Mouse (Mus musculus): ENCODE measurements at regions not wholly inside any gene's neighbourhood (a gene's known extent, or its start where the extent isn't known, plus 50 kb on each side); places are given as distances from the start of the nearest gene placed in this dataset.

DNA sequence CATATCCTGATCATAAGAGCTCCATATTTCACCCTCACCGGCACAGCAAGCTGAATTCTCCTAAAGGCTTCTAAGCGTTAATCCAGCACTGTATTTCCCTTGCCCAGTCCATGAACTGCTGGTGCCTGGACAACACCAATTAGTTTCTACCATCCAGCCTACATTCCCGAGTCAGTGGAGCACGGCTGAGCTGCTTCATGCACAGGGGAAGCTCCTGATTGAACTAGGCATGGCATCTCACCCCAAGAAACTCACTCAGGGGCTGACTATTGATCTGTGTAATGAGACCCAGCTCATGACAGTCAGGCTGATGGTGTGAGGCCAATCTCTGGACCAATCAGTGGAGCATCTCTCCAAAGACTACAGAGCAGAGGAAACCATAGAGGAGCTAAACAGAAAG is 115.4 kb downstream of the Id4 start:
- no peak overlapping the region for H3K9ac ChIP-seq
- no peaks in the 10 kb centered on the region for H3K4me1 ChIP-seq
- no peaks in the 10 kb centered on the region for H3K36me3 ChIP-seq
- no peak overlapping the region for H3K4me2 ChIP-seq
- ATAC-seq (ENCODE audit: insufficient number of reproducible peaks, low FRiP score, low TSS enrichment, low read depth) = no peak
- H3K4me3 ChIP-seq = no peak overlapping the region
- H3K27me3 ChIP-seq = no peaks in the 10 kb centered on the region
- 79% methylated on average over 4 of the region's 4 CpGs for WGBS
- no peaks in the 10 kb centered on the region for H3K9me3 ChIP-seq
- H3K27ac ChIP-seq = no peak overlapping the region

DNA sequence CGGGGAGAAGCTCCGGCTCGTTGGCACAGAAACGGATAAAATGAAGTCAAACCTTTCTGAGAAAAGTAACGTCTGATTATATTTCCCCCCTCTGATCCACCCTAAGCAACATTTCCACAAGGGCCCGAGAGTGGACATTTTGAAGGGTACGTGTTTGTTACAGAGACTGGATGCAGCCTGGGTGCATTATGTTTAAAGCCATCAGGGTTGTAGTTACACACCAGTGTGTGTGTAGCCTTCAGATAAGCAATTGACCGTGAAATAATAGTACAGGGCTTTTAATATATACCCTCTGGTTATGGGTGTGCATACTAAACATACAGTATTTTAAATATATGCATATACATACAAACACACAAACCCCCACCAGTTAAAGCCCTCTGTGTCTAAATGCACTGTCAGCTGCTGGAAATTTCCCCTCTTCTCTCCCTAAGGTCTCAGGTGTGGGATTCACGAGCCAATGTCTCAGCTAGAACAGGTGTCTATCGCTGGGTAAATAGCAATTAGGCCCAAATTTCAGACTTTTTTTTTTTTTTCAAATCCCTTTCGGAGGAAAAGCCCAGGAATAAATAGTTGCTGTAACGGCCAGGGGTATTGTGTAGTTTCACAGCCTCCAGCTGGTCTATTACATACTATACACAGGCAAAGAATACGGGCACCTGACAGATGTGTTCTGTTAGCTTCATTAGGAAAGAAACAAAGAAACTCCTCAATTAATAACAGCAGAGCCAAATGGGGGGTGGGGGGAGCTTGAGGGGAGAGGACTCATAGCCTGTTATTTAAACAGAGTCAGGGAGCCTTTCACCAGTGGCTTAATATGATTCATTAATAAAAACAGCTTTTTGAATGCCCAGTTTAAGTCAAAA is 122.8 kb downstream of the Id4 start:
- no peak overlapping the region for H3K9ac ChIP-seq
- no peaks in the 10 kb centered on the region for H3K9me3 ChIP-seq
- H3K36me3 ChIP-seq = no peaks in the 10 kb centered on the region
- H3K4me1 ChIP-seq = 0 out of 2 replicates have a peak, but pooled peaks cover 4% of the 10 kb centered on the region
- ATAC-seq (ENCODE audit: insufficient number of reproducible peaks, low FRiP score, low TSS enrichment, low read depth) = no peak
- no peaks in the 10 kb centered on the region for H3K27me3 ChIP-seq
- WGBS = 55% methylated on average over 13 of the region's 13 CpGs
- no peak overlapping the region for H3K4me3 ChIP-seq
- no peak overlapping the region for H3K27ac ChIP-seq
- no peak overlapping the region for H3K4me2 ChIP-seq

DNA sequence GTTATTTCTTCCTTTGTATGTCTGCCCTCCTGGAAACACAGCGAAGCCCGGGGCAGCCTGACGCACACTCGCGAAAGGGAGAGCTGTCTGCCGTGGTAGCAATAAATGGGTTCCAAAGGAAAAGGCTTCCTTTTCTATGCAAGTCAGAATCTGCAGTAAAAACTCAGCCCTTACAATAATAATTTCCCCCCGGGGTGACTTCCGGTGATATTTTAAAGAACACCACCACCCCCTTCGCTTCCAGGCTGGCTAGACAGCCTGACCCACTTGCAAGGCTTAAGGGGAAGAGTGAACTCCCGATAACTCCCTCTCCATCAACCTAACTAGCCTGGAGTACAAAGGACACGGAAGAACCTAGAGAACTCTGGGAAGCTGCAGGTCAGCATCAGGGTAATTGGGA is 123.9 kb downstream of the Id4 start:
- no peak overlapping the region for H3K9ac ChIP-seq
- H3K4me2 ChIP-seq = no peak overlapping the region
- H3K36me3 ChIP-seq = no peaks in the 10 kb centered on the region
- WGBS = 21% methylated on average over 11 of the region's 11 CpGs
- no peaks in the 10 kb centered on the region for H3K27me3 ChIP-seq
- no peak for ATAC-seq (ENCODE audit: insufficient number of reproducible peaks, low FRiP score, low TSS enrichment, low read depth)
- no peak overlapping the region for H3K27ac ChIP-seq
- 0 out of 2 replicates have a peak, but pooled peaks cover 4% of the 10 kb centered on the region for H3K4me1 ChIP-seq
- no peaks in the 10 kb centered on the region for H3K9me3 ChIP-seq
- no peak overlapping the region for H3K4me3 ChIP-seq

- no peaks in the 10 kb centered on the region for H3K27me3 ChIP-seq
- ATAC-seq (ENCODE audit: insufficient number of reproducible peaks, low FRiP score, low TSS enrichment, low read depth) = no peak
- H3K4me3 ChIP-seq = no peak overlapping the region
- H3K27ac ChIP-seq = no peak overlapping the region
- H3K4me2 ChIP-seq = no peak overlapping the region
- no peak overlapping the region for H3K9ac ChIP-seq
- H3K4me1 ChIP-seq = no peaks in the 10 kb centered on the region
- H3K36me3 ChIP-seq = no peaks in the 10 kb centered on the region
- WGBS = 81% methylated on average over 11 of the region's 11 CpGs
- H3K9me3 ChIP-seq = no peaks in the 10 kb centered on the region
These were observed 122.1 kb downstream of the Zfp169 start for GRCm38 (mm10) chr13:48391126-48391525.

DNA sequence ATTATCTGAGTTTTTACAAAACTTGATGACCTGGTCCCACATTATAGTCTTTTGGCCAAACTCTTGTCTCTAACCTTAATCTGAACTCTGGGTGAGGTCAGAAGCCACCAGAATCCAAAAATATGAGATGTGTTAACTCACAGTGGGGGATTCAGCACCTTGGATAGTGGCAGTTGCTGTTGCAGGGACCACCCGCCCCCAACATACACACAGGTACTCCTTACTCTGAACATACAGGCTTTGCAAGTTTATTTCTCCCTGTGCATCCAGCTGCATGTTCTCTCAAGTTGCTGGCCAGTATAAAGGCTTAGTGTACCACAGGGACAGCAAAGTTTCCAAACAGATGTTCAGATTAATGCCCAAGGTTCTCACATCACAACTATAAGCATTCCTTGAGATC is 115.5 kb downstream of the Zfp169 start:
- Histone ChIP-seq H3K4me1 (no peaks in the 10 kb centered on the region), H3K9ac (no peak overlapping the region), H3K36me3 (no peaks in the 10 kb centered on the region), H3K4me2 (no peak overlapping the region), H3K9me3 (no peaks in the 10 kb centered on the region), H3K27me3 (no peaks in the 10 kb centered on the region), H3K4me3 (no peak overlapping the region), H3K27ac (no peak overlapping the region)
- ATAC-seq (ENCODE audit: insufficient number of reproducible peaks, low FRiP score, low TSS enrichment, low read depth) = no peak
- WGBS = 3% methylated on average over 1 of the region's 1 CpGs

- Histone ChIP-seq H3K9me3 (no peaks in the 10 kb centered on the region), H3K9ac (no peak overlapping the region), H3K36me3 (no peaks in the 10 kb centered on the region), H3K27me3 (no peaks in the 10 kb centered on the region), H3K4me2 (no peak overlapping the region), H3K4me1 (no peaks in the 10 kb centered on the region), H3K4me3 (no peak overlapping the region), H3K27ac (no peak overlapping the region)
- no peak for ATAC-seq (ENCODE audit: insufficient number of reproducible peaks, low FRiP score, low TSS enrichment, low read depth)
- WGBS = 79% methylated on average over 3 of the region's 3 CpGs
These were observed 114.6 kb downstream of the Zfp169 start for GRCm38 (mm10) chr13:48398617-48399016.

- H3K4me3 ChIP-seq = no peak overlapping the region
- WGBS = 12% methylated on average over 5 of the region's 5 CpGs
These were observed 110.9 kb downstream of the Zfp169 start for GRCm38 (mm10) chr13:48402316-48402715.

DNA sequence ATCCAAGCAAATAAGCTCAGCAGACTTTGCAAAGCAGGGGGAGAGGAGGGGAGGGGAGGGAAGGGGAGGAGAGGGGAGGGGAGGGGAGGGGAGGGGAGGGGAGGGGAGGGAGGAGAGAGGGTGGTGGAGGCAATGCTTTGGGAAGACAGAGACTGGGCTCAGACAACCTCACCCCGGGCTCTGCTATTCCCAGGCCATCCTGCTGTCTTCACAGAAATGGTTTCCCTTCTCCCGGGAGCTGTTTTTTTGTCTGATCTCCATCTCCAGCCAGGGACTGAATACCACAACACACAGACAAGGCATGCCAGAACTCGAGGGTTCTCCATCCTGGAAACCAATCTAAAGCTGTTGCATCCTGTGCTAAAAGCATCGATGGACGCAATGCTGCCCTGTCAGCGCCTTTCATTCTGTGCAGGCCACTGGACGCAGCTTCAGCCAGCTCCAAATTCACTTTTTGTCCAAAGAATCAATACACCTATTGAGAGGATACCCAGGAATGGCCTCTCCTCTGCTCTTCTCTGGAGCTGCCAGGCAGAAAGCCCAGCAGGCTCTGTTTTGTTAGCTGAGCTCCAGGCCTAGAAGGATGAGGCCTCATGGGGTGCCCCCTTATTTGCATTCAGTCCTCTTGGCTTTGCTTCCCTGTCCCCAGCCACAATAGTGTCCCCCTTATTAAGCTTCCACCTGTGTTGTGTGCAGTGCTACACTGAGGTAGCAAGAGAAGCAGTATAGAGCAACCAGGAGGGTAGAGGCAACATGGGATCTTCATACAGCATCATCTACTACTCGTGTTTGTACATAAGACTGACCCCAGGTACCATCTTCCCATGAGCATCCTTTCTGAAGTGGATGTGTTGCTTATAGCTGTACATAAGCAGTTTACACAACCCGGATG is 90.6 kb downstream of the Zfp169 start:
- Histone ChIP-seq H3K4me1 (no peaks in the 10 kb centered on the region), H3K4me2 (no peak overlapping the region), H3K9me3 (no peaks in the 10 kb centered on the region), H3K9ac (no peak overlapping the region), H3K36me3 (no peaks in the 10 kb centered on the region), H3K27me3 (no peaks in the 10 kb centered on the region), H3K27ac (no peak overlapping the region), H3K4me3 (no peak overlapping the region)
- no peak for ATAC-seq (ENCODE audit: insufficient number of reproducible peaks, low FRiP score, low TSS enrichment, low read depth)
- 71% methylated on average over 9 of the region's 9 CpGs for WGBS

More at GRCm38 (mm10) chr13:48402316-48402715, 110.9 kb downstream of the Zfp169 start:
- no peaks in the 10 kb centered on the region for H3K9me3 ChIP-seq
- H3K4me1 ChIP-seq = no peaks in the 10 kb centered on the region
- H3K4me2 ChIP-seq = no peak overlapping the region
- H3K9ac ChIP-seq = no peak overlapping the region
- H3K27me3 ChIP-seq = no peaks in the 10 kb centered on the region
- no peaks in the 10 kb centered on the region for H3K36me3 ChIP-seq
- ATAC-seq (ENCODE audit: insufficient number of reproducible peaks, low FRiP score, low TSS enrichment, low read depth) = no peak
- no peak overlapping the region for H3K27ac ChIP-seq

DNA sequence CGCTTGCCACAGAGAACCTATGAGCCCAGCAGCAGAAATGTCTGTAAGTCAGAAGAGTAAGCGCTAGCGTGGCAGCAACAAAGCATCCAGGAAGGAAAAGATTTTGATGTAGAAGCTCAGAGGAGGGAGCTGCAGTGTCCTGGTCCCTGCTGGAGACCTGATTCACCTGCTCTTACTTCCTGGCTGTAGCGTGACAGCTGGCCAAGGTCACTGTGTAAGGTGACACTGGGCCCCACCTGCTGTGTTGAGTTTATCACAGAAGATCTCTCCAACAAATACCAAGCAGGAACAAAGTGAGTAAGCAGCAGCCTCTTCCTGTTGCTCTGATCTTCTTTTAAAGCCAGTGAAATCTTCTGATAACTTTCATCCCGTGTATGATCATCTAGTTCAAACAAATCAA is 86.4 kb downstream of the Zfp169 start:
- WGBS = 62% methylated on average over 5 of the region's 5 CpGs
- Histone ChIP-seq H3K4me2 (no peak overlapping the region), H3K9ac (no peak overlapping the region), H3K36me3 (no peaks in the 10 kb centered on the region), H3K9me3 (no peaks in the 10 kb centered on the region), H3K27ac (no peak overlapping the region), H3K4me3 (no peak overlapping the region), H3K27me3 (no peaks in the 10 kb centered on the region), H3K4me1 (no peaks in the 10 kb centered on the region)
- no peak for ATAC-seq (ENCODE audit: insufficient number of reproducible peaks, low FRiP score, low TSS enrichment, low read depth)

- H3K36me3 ChIP-seq = no peaks in the 10 kb centered on the region
- H3K4me1 ChIP-seq = no peaks in the 10 kb centered on the region
- WGBS = 54% methylated on average over 14 of the region's 14 CpGs
- H3K9ac ChIP-seq = no peak overlapping the region
- no peak overlapping the region for H3K4me2 ChIP-seq
- H3K27me3 ChIP-seq = no peaks in the 10 kb centered on the region
- peak; percentile 57; the same call in 1 of the 2 replicates for ATAC-seq (ENCODE audit: insufficient number of reproducible peaks, low FRiP score, low TSS enrichment, low read depth)
- H3K27ac ChIP-seq = no peak overlapping the region
- H3K4me3 ChIP-seq = no peak overlapping the region
- no peaks in the 10 kb centered on the region for H3K9me3 ChIP-seq
These were observed 76.4 kb downstream of the Zfp169 start for GRCm38 (mm10) chr13:48436659-48437345.

Measured in limb, embryonic 15.5 days (tissue).